Mouse (Mus musculus): ENCODE data around the gene Chp2.

The Chp2 gene

DNA sequence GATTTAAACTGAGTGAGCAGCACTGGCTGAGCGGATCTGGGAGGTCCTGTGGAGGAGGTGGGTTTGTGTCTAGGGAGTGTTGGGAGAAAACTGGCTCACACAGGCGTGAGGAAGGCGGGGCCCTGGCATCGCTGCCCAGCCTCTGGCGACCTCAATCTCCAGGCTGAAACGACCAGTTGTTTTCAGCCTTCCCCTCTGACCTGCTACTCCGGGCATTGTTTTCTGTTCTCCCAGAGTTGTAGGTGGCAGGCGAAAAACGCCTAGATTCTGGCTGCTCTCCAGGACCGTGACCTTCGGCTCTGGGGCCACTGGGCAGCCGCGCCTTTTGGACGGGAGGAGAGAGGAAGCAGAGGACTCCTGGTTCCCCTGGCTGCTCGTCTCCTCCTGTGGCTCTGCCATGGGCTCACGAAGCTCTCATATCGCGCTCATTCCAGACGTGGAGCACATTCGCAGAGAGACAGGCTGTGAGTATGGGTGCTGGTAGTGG is at the start of gene Chp2:
Gene Chp2 (plus strand): TSS at position 182 of the 487 bp plus-strand sequence.
- in situ Hi-C loops (cut with MboI; ENCODE audit: low pct_unique_long_range_greater_than_20kb in 1 of 2, low sequenced_read_pairs in 2 of 2, unreplicated experiment in 1 of 2): no loop called here

GRCm38 (mm10) chr7:122170705-122171104 is 48.6 kb upstream of the Chp2 start:
- in situ Hi-C loops (cut with MboI; ENCODE audit: low pct_unique_long_range_greater_than_20kb in 1 of 2, low sequenced_read_pairs in 2 of 2, unreplicated experiment in 1 of 2): no loop called here

GRCm38 (mm10) chr7:122171613-122172012 is 47.7 kb upstream of the Chp2 start:
- in situ Hi-C loops (cut with MboI; ENCODE audit: low pct_unique_long_range_greater_than_20kb in 1 of 2, low sequenced_read_pairs in 2 of 2, unreplicated experiment in 1 of 2): no loop called here

- in situ Hi-C loops (cut with MboI; ENCODE audit: low pct_unique_long_range_greater_than_20kb in 1 of 2, low sequenced_read_pairs in 2 of 2, unreplicated experiment in 1 of 2): no loop called here
Measured at GRCm38 (mm10) chr7:122180720-122181119, 38.6 kb upstream of the Chp2 start.

GRCm38 (mm10) chr7:122184569-122184968 is 34.7 kb upstream of the Chp2 start:
- in situ Hi-C loops (cut with MboI; ENCODE audit: low pct_unique_long_range_greater_than_20kb in 1 of 2, low sequenced_read_pairs in 2 of 2, unreplicated experiment in 1 of 2): no loop called here

DNA sequence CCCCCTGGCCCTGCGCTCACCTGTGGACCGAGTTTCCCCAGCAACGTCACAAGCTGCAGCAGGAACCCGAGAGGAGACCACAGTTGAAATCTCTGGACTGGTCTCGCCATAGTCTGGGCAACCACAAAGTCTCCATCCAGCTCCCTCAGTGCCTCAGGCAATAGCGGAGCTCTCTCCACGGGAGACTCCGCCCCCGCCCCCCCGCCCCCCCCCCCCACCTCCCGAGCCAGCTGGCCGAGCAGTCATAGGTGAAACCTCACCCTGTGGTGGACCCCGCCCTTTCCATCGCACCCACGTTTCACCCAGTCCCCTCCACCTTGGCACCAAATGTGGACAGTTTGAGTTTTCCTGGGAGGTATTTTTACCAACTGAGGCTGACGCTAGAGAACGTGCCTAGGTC is 33.3 kb upstream of the Chp2 start, which contains the start of gene Ern2:
Gene Ern2 (minus strand): TSS at position 165 of the 400 bp plus-strand sequence.
- in situ Hi-C loops (cut with MboI; ENCODE audit: low pct_unique_long_range_greater_than_20kb in 1 of 2, low sequenced_read_pairs in 2 of 2, unreplicated experiment in 1 of 2): no loop called here

DNA sequence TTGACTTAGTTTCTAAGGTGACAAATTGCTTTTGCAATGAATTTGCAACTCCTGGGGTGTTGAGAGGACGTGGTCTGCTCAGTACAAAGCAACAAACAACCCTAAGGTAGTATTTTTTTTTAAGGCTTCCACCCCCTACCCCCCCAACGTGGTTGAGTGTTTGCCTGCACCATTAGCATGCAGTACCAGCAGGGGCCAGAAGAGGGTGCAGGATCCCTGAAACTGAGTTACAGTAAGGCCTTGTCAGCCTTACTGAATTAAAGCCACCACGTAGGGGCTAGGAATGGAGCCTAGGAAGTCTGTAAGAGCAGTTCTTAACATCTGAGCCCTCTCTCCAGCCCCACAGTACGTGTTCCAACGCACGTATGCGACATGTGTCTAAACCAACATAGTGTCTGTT is 29.8 kb upstream of the Chp2 start:
- in situ Hi-C loops (cut with MboI; ENCODE audit: low pct_unique_long_range_greater_than_20kb in 1 of 2, low sequenced_read_pairs in 2 of 2, unreplicated experiment in 1 of 2): no loop called here

- in situ Hi-C loops (cut with MboI; ENCODE audit: low pct_unique_long_range_greater_than_20kb in 1 of 2, low sequenced_read_pairs in 2 of 2, unreplicated experiment in 1 of 2): loop anchor here in 1 of 2 experiments (5.0 kb wide), 1 partner anchor 261 kb away; no protein-coding TSS in a partner anchor
Measured at GRCm38 (mm10) chr7:122191097-122191496, 28.2 kb upstream of the Chp2 start.

DNA sequence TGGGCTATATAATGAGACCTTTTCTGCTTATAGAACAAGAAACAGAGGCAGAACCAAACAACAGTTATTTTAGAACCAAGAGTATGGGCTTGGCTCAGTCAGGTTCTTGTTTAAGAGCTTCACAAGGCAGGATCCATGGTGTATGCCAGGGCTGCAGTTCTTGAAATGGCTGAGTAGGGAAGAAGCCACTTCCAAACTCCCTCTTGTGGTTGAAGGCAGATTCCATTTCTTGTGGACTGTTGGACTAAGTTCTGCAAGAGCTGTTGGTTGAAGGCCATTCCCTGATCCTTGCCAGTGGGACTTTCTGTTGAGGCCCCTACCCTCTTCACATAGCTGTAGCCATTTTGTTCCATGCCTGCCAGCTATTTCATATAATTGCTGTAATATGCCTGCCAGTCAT is 25.4 kb upstream of the Chp2 start:
- in situ Hi-C loops (cut with MboI; ENCODE audit: low pct_unique_long_range_greater_than_20kb in 1 of 2, low sequenced_read_pairs in 2 of 2, unreplicated experiment in 1 of 2): loop anchor here in 1 of 2 experiments (5.0 kb wide), 1 partner anchor 258 kb away; no protein-coding TSS in a partner anchor

DNA sequence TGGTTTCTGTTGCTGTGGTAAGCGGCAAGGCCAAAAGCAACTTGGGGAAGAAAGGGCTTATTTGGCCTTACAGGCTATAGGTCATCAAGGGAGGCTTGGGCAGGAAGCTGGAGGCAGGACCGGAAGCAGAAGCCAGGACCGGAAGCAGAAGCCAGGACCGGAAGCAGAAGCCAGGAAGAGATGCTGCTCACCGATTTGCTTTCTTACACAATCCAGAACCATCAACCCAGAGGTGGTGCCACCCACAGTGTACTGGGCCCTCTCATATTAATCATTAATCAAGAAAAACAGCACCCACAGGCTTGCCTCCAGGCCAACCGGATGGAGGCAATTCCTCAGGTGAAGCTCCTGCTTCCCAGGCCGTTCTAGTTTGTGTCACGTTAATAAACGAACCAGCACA is 22.5 kb upstream of the Chp2 start:
- in situ Hi-C loops (cut with MboI; ENCODE audit: low pct_unique_long_range_greater_than_20kb in 1 of 2, low sequenced_read_pairs in 2 of 2, unreplicated experiment in 1 of 2): no loop called here

DNA sequence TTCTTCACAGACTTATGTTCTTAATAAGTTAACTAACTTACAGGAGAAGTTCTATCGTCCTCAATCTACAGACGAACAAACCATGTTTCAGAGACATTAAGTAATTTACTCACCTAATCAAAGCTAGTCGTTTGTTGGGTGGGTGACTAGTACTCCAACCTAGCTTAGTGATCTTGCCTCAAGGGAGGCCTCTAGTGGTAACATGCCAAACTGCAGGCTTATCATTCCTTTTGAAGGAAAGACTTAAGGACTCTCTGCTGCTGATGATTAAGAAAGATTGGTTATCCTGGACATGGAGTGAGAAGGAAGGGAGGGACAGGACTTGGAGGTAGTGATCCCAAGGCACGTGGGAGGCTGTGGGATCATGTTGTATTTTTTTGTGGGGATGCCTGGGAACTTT is 22.0 kb upstream of the Chp2 start:
- in situ Hi-C loops (cut with MboI; ENCODE audit: low pct_unique_long_range_greater_than_20kb in 1 of 2, low sequenced_read_pairs in 2 of 2, unreplicated experiment in 1 of 2): no loop called here

GRCm38 (mm10) chr7:122199296-122199695 is 20.0 kb upstream of the Chp2 start:
- in situ Hi-C loops (cut with MboI; ENCODE audit: low pct_unique_long_range_greater_than_20kb in 1 of 2, low sequenced_read_pairs in 2 of 2, unreplicated experiment in 1 of 2): no loop called here

GRCm38 (mm10) chr7:122203936-122204335 is 15.4 kb upstream of the Chp2 start:
- in situ Hi-C loops (cut with MboI; ENCODE audit: low pct_unique_long_range_greater_than_20kb in 1 of 2, low sequenced_read_pairs in 2 of 2, unreplicated experiment in 1 of 2): no loop called here

GRCm38 (mm10) chr7:122206121-122206520 is 13.2 kb upstream of the Chp2 start:
- in situ Hi-C loops (cut with MboI; ENCODE audit: low pct_unique_long_range_greater_than_20kb in 1 of 2, low sequenced_read_pairs in 2 of 2, unreplicated experiment in 1 of 2): no loop called here

- in situ Hi-C loops (cut with MboI; ENCODE audit: low pct_unique_long_range_greater_than_20kb in 1 of 2, low sequenced_read_pairs in 2 of 2, unreplicated experiment in 1 of 2): no loop called here
Measured at GRCm38 (mm10) chr7:122208276-122209021, 10.8 kb upstream of the Chp2 start.

GRCm38 (mm10) chr7:122226020-122226742 is 6.9 kb downstream of the Chp2 start:
- in situ Hi-C loops (cut with MboI; ENCODE audit: low pct_unique_long_range_greater_than_20kb in 1 of 2, low sequenced_read_pairs in 2 of 2, unreplicated experiment in 1 of 2): no loop called here

DNA sequence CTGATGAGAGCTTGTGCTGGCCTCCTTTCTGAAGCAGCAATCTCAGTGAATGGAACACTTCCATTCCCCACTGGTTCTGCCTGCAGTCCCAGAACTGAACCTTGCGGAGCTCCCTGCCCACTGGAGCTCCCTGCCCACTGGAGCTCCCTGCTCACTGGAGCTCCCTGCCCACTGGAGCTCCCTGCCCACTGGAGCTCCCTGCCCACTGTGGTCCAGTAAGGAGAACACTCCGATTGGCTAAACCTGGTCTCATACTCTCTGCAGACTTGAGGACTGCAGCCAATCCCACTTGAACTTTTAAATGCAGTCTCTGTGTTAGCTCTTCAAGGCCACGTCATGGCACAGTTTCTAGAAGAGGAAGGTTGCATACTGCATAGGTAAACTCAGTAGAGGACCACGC is 7.4 kb downstream of the Chp2 start:
- in situ Hi-C loops (cut with MboI; ENCODE audit: low pct_unique_long_range_greater_than_20kb in 1 of 2, low sequenced_read_pairs in 2 of 2, unreplicated experiment in 1 of 2): no loop called here

DNA sequence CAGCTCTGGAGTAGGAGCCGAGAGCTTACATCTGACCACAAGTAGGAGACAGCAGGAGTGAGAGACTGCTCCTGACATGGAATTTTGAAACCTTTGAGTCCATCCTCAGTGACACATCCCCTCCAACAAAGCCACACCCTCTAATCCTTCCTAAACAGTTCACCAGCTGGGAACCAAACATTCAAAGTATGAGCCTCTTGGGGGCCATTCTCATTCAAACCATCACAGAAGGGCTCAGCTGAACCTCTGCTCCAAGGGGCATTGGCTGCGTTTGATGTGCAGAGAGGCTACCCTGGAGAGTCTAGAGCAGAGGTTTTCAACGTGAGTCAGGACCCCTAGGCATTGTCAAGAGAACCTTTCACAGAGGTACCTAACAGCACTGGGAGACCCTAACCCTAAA is 10.0 kb downstream of the Chp2 start:
- in situ Hi-C loops (cut with MboI; ENCODE audit: low pct_unique_long_range_greater_than_20kb in 1 of 2, low sequenced_read_pairs in 2 of 2, unreplicated experiment in 1 of 2): no loop called here

DNA sequence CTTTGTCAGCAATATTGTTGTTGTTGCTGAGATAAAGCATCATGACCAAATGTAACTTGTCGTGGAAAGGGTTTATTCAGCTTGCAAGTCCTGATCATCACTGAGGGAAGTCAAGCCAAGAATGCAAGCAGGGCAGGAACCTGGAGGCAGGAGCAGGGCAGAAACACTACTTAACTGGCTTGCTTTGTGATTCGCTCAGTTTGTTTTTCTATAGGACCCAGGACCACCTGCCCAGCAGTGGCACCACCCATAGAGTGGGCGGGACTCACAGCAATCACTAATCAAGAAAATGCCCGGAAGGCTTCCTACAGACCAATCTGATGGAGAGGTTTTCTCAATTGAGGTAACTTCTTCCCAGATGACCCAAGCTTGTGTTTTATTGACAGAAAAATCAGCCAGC is 10.6 kb downstream of the Chp2 start:
- in situ Hi-C loops (cut with MboI; ENCODE audit: low pct_unique_long_range_greater_than_20kb in 1 of 2, low sequenced_read_pairs in 2 of 2, unreplicated experiment in 1 of 2): no loop called here

- in situ Hi-C loops (cut with MboI; ENCODE audit: low pct_unique_long_range_greater_than_20kb in 1 of 2, low sequenced_read_pairs in 2 of 2, unreplicated experiment in 1 of 2): no loop called here
Measured at GRCm38 (mm10) chr7:122230866-122231265, 11.6 kb downstream of the Chp2 start.

All from mouse embryonic stem cell (cell line).